Comparison of ENCODE assay signal across 24 mouse cellular contexts in the genomic region with DNA sequence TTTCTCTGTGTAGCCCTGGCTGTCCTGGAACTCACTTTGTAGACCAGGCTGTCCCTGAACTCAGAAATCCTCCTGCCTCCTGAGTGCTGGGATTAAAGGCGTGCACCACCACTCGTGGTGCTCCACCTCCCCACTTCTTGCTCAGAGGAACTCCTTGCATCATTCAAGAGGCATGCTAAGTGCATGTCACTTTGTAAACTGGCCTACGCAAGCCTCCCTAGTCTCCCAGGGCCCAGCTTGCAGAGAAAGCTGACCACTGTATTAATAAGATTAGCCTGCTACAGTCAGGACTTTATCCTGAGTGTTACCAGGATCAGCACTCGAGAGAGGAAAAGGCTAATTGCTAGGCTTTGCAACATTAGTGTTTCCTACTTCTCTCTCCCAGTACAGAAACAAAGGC.
"Had no signal": no experiment of that assay in that cellular context is flagged by ENCODE, and none has a peak within 500 bp of the region (broad histone marks: within the 10 kb centered on the region; RNA-seq: fewer than 3 reads in every experiment).

No protein-coding gene starts in this region.

- H3K4me3 ChIP-seq: heart, adult 2 months; heart, embryonic 13.5 days; heart, embryonic 15.5 days; hindbrain, embryonic 13.5 days; hindbrain, embryonic 15.5 days; kidney, embryonic 15.5 days; limb, embryonic 13.5 days; limb, embryonic 15.5 days had no signal

- ATAC-seq: hindbrain, postnatal 0 days; intestine, embryonic 16.5 days had no signal

- H3K27ac ChIP-seq: heart, adult 2 months; heart, embryonic 13.5 days; heart, embryonic 15.5 days; hindbrain, embryonic 13.5 days; hindbrain, embryonic 15.5 days; hindbrain, postnatal 0 days; kidney, embryonic 15.5 days; kidney, postnatal 0 days; limb, embryonic 13.5 days; limb, embryonic 15.5 days had no signal

- H3K9ac ChIP-seq: heart, embryonic 13.5 days; heart, embryonic 15.5 days; hindbrain, embryonic 13.5 days; hindbrain, embryonic 15.5 days; kidney, embryonic 15.5 days; limb, embryonic 13.5 days; limb, embryonic 15.5 days had no signal

- H3K27me3 ChIP-seq: heart, embryonic 13.5 days; heart, embryonic 15.5 days; hindbrain, embryonic 13.5 days; hindbrain, embryonic 15.5 days; kidney, embryonic 15.5 days; limb, embryonic 13.5 days; limb, embryonic 15.5 days had no signal

- H3K4me1 ChIP-seq: heart, embryonic 13.5 days; heart, embryonic 15.5 days; hindbrain, embryonic 13.5 days; hindbrain, embryonic 15.5 days; kidney, embryonic 15.5 days; limb, embryonic 13.5 days; limb, embryonic 15.5 days had no signal

- DNase-seq: gastrocnemius, postnatal 14 days; gastrocnemius, postnatal 36 days; heart, adult 2 months; heart, postnatal 14 days; heart, postnatal 36 days; kidney, adult 11 months; kidney, adult 2 months; kidney, adult 9 months; kidney, postnatal 14 days; kidney, postnatal 36 days; layer of hippocampus, adult 9-11 months; layer of hippocampus, postnatal 36 days; left cerebral cortex, postnatal 4 days had no signal

- H3K9me3 ChIP-seq: heart, embryonic 13.5 days; heart, embryonic 15.5 days; hindbrain, embryonic 13.5 days; hindbrain, embryonic 15.5 days; kidney, embryonic 15.5 days; limb, embryonic 13.5 days; limb, embryonic 15.5 days had no signal

- H3K4me2 ChIP-seq: heart, embryonic 11.5 days; heart, embryonic 13.5 days; heart, embryonic 15.5 days; hindbrain, embryonic 13.5 days; hindbrain, embryonic 15.5 days; kidney, embryonic 15.5 days; limb, embryonic 13.5 days; limb, embryonic 15.5 days had no signal
